Mouse (Mus musculus) kidney, adult 2 months (tissue): Measurements from ENCODE around the gene Gm20878.
"Not testable (repeated sequence)": the region's sequence is repeated elsewhere in the genome, so short reads cannot be mapped to it uniquely, and the experiment has no call there.

Experiments used
- CTCF ChIP-seq: fragments of 200-500 bp; conservative IDR thresholded peaks from 2 replicates; pipeline ENCODE4 v1.5.1; 2011; ENCODE audit warnings: low read depth, mild to moderate bottlenecking, control low read depth, low read length, moderate library complexity, mixed read lengths; ENCODE audit not compliant: insufficient read depth, insufficient read length
- POLR2A ChIP-seq: fragments of 200-500 bp; IDR thresholded peaks from one replicate; pipeline ENCODE4 v1.6.1; 2011; ENCODE audit warnings: low read depth, low read length, control low read depth

GRCm38 (mm10) chr4:41903310-41903709 lies 38.1 kb upstream of the Gm20878 start, which contains the start of gene Gm21541:
- TF ChIP-seq CTCF, POLR2A: not testable (repeated sequence)
